Mouse (Mus musculus): Measurements from ENCODE around the gene Kdelr1. TPM values are rescaled to one million over a fixed set of nuclear protein-coding genes. Genes with fewer than 3 reads are reported as not detected.

The Kdelr1 gene
- total and polyA plus RNA-seq, 2 experiments from 2014 or later, result 58.5 to 304 TPM

DNA sequence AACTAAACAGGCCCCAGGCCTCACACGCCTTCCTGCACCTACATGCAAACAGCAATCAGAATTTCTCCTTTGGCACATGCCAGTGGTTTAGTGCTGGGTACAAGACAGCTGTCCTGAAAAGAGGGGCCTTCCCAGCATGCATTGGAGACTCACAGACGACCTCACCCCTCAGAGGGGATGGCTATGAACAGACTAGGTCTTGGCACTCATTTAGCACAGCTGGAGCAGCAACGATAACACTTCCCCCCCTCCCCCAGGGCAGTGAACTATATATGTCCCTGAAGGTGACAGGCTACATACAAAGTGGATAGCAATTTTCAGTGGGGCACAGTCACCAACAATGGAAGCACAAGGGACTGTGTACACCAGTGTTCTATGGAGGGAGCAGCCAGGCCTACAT lies 8.1 kb upstream of the Kdelr1 start:
- ATAC-seq (ENCODE audit: insufficient read depth, low read depth), result no peak
- H3K36me3 ChIP-seq (replicated peaks; ENCODE audit: control insufficient read depth, insufficient read depth, low read length), result no peaks in the 10 kb centered on the region
- TF ChIP-seq CTCF (IDR thresholded peaks at IDR 0.05; ENCODE audit: low read depth), result no peak
- no peak for TF ChIP-seq EP300 (IDR thresholded peaks at IDR 0.05; ENCODE audit: low read depth)
- no peak overlapping the region for H3K9ac ChIP-seq (replicated peaks; ENCODE audit: low read depth, low read length)
- H3K9me3 ChIP-seq (replicated peaks; ENCODE audit: control insufficient read depth, low read length), result no peaks in the 10 kb centered on the region
- H3K4me1 ChIP-seq (ENCODE audit: control insufficient read depth, insufficient read depth), result peaks cover 5% of the 10 kb centered on the region; the same call in 1 of the 2 replicates
- no peak overlapping the region for H3K4me2 ChIP-seq (ENCODE audit: low read depth, low read length)
- H3K27ac ChIP-seq (ENCODE audit: low read depth), result no peak overlapping the region
- no peak for DNase-seq (ENCODE audit: low spot score)
- WGBS, result 43% methylated on average over 3 of the region's 3 CpGs
- peaks cover 39% of the 10 kb centered on the region for H3K27me3 ChIP-seq (ENCODE audit: control insufficient read depth, insufficient read depth, low read length)
- H3K4me3 ChIP-seq (ENCODE audit: low read depth, low read length), result no peak overlapping the region

DNA sequence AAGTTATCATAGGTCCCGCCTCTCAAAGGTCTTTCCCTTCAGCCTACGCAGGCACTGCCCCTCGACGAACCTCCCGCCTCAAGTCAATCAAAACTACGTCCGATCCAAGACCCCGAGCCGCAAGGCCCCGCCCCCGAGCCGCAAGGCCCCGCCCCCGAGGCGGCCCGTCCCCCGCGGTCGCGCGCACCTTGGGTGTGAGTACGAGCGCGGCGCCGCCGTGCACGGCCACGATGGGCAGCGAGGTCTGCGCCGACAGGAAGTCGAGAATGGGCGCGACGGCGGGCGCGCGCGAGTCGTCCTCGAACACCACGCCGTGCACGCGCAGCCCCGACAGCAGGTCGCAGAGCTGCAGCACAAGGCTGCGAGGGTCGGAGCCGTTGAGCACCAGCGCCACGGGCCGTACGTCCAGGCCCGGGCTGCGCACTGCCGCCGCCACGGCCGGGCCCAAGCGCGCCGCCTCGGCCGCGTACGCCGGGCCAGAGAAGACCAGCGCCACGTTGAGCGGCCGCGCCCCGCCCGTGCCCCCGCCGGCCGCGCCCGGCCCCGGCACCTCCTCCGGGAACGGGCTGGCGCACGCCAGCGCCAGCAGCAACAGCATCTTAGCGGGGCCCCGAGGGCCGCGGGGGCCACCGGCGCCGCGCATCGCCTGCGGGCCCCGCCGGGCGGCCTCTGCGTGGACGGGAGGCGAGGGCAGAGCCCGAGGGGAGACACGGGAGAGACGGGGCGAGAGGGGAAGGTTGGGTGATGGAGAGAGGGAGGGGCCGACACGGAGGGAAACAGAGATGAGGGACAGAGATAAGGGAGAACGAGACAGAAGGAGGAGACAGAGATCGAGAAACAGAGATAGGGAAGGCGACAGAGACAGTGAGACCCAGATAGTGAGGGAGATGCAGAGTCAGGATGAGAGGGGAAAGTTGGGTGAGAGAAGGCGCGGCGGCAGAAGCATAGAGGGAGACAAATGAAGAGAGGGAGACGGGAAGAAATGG lies 6.4 kb upstream of the Kdelr1 start:
- Histone ChIP-seq H3K9me3 (replicated peaks; ENCODE audit: control insufficient read depth, low read length) (no peaks in the 10 kb centered on the region), H3K27ac (ENCODE audit: low read depth) (peak overlapping the region; percentile 78), H3K36me3 (replicated peaks; ENCODE audit: control insufficient read depth, insufficient read depth, low read length) (no peaks in the 10 kb centered on the region), H3K4me2 (ENCODE audit: low read depth, low read length) (peak overlapping the region; percentile 96), H3K27me3 (ENCODE audit: control insufficient read depth, insufficient read depth, low read length) (peaks cover 43% of the 10 kb centered on the region), H3K4me1 (ENCODE audit: control insufficient read depth, insufficient read depth) (peaks cover 14% of the 10 kb centered on the region), H3K9ac (replicated peaks; ENCODE audit: low read depth, low read length) (peak overlapping the region; percentile 82), H3K4me3 (ENCODE audit: low read depth, low read length) (peak overlapping the region; percentile 68)
- peak; percentile 85 for DNase-seq (ENCODE audit: low spot score)
- 1% methylated on average over 111 of the region's 117 CpGs for WGBS
- peak; percentile 84 for ATAC-seq (ENCODE audit: insufficient read depth, low read depth)
- TF ChIP-seq CTCF (IDR thresholded peaks at IDR 0.05; ENCODE audit: low read depth), result no peak
- TF ChIP-seq EP300 (IDR thresholded peaks at IDR 0.05; ENCODE audit: low read depth), result no peak

DNA sequence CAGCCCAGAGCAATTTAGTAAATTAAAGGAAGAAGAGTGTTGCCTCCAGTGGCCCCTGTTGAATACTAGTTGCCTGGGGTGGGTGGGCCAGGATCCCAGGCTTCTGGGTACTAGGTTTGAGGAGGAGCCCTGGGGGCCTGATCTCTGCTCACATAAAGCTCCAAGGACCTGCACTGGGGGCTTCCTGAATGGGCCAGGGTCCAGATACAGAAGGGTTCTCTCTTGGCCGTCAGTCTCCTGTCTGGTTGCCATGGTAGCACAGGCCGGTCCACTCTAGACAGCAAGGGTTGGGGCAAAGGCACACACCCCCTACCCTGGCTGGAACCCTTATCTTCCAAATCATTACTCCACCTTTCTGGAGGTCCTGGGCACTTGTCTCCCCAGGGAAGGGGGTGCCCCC lies 4.7 kb upstream of the Kdelr1 start:
- DNase-seq (ENCODE audit: low spot score) (no peak), ATAC-seq (ENCODE audit: insufficient read depth, low read depth) (no peak)
- 65% methylated on average over 2 of the region's 2 CpGs for WGBS
- Histone ChIP-seq H3K9me3 (replicated peaks; ENCODE audit: control insufficient read depth, low read length) (no peaks in the 10 kb centered on the region), H3K27me3 (ENCODE audit: control insufficient read depth, insufficient read depth, low read length) (peaks cover 39% of the 10 kb centered on the region), H3K4me2 (ENCODE audit: low read depth, low read length) (no peak overlapping the region), H3K4me3 (ENCODE audit: low read depth, low read length) (no peak overlapping the region), H3K36me3 (replicated peaks; ENCODE audit: control insufficient read depth, insufficient read depth, low read length) (no peaks in the 10 kb centered on the region), H3K27ac (ENCODE audit: low read depth) (no peak overlapping the region), H3K4me1 (ENCODE audit: control insufficient read depth, insufficient read depth) (peaks cover 14% of the 10 kb centered on the region), H3K9ac (replicated peaks; ENCODE audit: low read depth, low read length) (no peak overlapping the region)
- TF ChIP-seq CTCF (IDR thresholded peaks at IDR 0.05; ENCODE audit: low read depth) (no peak), EP300 (IDR thresholded peaks at IDR 0.05; ENCODE audit: low read depth) (no peak)

DNA sequence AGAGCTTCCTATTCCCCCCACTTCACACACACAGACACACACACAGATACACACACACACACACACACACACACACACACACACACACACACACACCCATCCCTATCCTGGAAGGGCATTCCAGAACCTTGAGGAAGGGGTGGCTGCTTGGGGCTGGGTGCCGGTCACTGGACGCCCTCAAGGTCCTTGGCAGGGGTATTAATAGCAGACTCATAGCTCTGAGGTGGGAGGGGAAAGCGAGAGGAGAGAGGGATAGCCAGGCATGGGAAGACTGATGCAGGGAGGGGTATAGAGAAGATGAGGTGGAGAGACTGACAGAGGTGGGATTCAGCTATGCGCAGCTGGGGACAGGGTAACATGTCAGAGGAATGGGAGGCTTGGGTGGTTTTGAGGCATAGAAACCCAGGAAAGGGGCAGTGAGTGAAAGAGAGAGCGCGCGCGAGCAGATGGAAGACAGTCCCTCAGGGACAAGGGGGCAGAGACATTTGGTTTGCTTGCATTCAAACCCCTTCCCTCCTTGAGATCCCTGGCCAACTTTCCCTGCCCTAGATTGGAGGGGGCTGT lies 3.4 kb upstream of the Kdelr1 start:
- H3K27ac ChIP-seq (ENCODE audit: low read depth), result no peak overlapping the region
- H3K4me2 ChIP-seq (ENCODE audit: low read depth, low read length), result peak overlapping the region; percentile 48
- ATAC-seq (ENCODE audit: insufficient read depth, low read depth) (no peak), DNase-seq (ENCODE audit: low spot score) (peak; percentile 50)
- no peak overlapping the region; the same call in 1 of the 2 replicates for H3K9ac ChIP-seq (replicated peaks; ENCODE audit: low read depth, low read length)
- H3K4me3 ChIP-seq (ENCODE audit: low read depth, low read length), result peak overlapping the region; percentile 22; the same call in 1 of the 2 replicates
- WGBS, result 10% methylated on average over 8 of the region's 8 CpGs
- TF ChIP-seq EP300 (IDR thresholded peaks at IDR 0.05; ENCODE audit: low read depth) (no peak), CTCF (IDR thresholded peaks at IDR 0.05; ENCODE audit: low read depth) (no peak)
- H3K4me1 ChIP-seq (ENCODE audit: control insufficient read depth, insufficient read depth), result peaks cover 21% of the 10 kb centered on the region
- no peaks in the 10 kb centered on the region; the same call in 1 of the 2 replicates for H3K36me3 ChIP-seq (replicated peaks; ENCODE audit: control insufficient read depth, insufficient read depth, low read length)
- H3K27me3 ChIP-seq (ENCODE audit: control insufficient read depth, insufficient read depth, low read length), result peaks cover 39% of the 10 kb centered on the region
- H3K9me3 ChIP-seq (replicated peaks; ENCODE audit: control insufficient read depth, low read length), result no peaks in the 10 kb centered on the region

DNA sequence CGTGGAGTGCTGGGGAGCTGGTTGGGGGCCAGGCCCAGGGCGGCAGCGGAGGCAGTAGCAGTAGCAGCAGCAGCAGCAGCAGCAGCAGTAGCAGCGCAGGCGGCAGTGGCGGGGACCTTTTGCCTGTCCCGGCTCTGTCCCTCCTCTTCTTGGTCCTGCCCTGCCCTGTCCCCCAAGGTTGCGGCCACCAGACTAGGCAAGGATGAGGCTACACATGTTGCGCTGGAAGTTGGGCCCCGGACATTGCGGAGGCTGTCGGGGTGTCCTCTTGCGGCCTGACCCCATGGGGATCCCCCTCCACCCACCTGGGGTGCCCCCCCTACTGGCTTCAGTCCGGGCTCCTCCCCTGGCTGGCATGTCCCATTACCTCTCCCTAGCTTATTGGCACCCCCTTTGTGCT lies 2.8 kb upstream of the Kdelr1 start:
- TF ChIP-seq EP300 (IDR thresholded peaks at IDR 0.05; ENCODE audit: low read depth), result no peak
- TF ChIP-seq CTCF (IDR thresholded peaks at IDR 0.05; ENCODE audit: low read depth), result no peak
- peaks cover 6% of the 10 kb centered on the region for H3K36me3 ChIP-seq (replicated peaks; ENCODE audit: control insufficient read depth, insufficient read depth, low read length)
- ATAC-seq (ENCODE audit: insufficient read depth, low read depth) (no peak), DNase-seq (ENCODE audit: low spot score) (no peak)
- peak overlapping the region; percentile 22; the same call in 1 of the 2 replicates for H3K4me3 ChIP-seq (ENCODE audit: low read depth, low read length)
- peak overlapping the region; percentile 48 for H3K4me2 ChIP-seq (ENCODE audit: low read depth, low read length)
- no peak overlapping the region; the same call in 1 of the 2 replicates for H3K9ac ChIP-seq (replicated peaks; ENCODE audit: low read depth, low read length)
- peaks cover 27% of the 10 kb centered on the region for H3K4me1 ChIP-seq (ENCODE audit: control insufficient read depth, insufficient read depth)
- H3K27ac ChIP-seq (ENCODE audit: low read depth), result no peak overlapping the region
- peaks cover 39% of the 10 kb centered on the region for H3K27me3 ChIP-seq (ENCODE audit: control insufficient read depth, insufficient read depth, low read length)
- WGBS, result 5% methylated on average over 14 of the region's 14 CpGs
- no peaks in the 10 kb centered on the region for H3K9me3 ChIP-seq (replicated peaks; ENCODE audit: control insufficient read depth, low read length)

All from heart, postnatal 0 days (tissue).